Mouse (Mus musculus) kidney, adult 11 months (tissue): Measurements from ENCODE around the gene Bcas3.
A peak's percentile ranks its signal among the peaks of the same experiment; 100 is the strongest.

Source experiments
- DNase-seq: peaks from one replicate; pipeline ENCODE4 v3.0.0; 2022

Bcas3 gene

GRCm38 (mm10) chr11:85678666-85679065 lies 325.7 kb downstream of the Bcas3 start:
- no peak for DNase-seq

- DNase-seq, result no peak
These were observed 328.8 kb downstream of the Bcas3 start for GRCm38 (mm10) chr11:85681580-85682419.

- DNase-seq, result no peak
These were observed 332.0 kb downstream of the Bcas3 start for GRCm38 (mm10) chr11:85684981-85685380.

- no peak for DNase-seq
These were observed 335.0 kb downstream of the Bcas3 start for GRCm38 (mm10) chr11:85687816-85688439.

- no peak for DNase-seq
These were observed 335.5 kb downstream of the Bcas3 start for GRCm38 (mm10) chr11:85688440-85688838.

GRCm38 (mm10) chr11:85689226-85689625 lies 336.3 kb downstream of the Bcas3 start:
- no peak for DNase-seq

GRCm38 (mm10) chr11:85691285-85691684 lies 338.3 kb downstream of the Bcas3 start:
- DNase-seq, result no peak

GRCm38 (mm10) chr11:85695614-85696263 lies 342.8 kb downstream of the Bcas3 start:
- DNase-seq, result peak; percentile 61

- DNase-seq, result no peak
These were observed 343.8 kb downstream of the Bcas3 start for GRCm38 (mm10) chr11:85696491-85697398.

- no peak for DNase-seq
These were observed 344.5 kb downstream of the Bcas3 start for GRCm38 (mm10) chr11:85697468-85697867.

- no peak for DNase-seq
These were observed 345.3 kb downstream of the Bcas3 start for GRCm38 (mm10) chr11:85698242-85698641.

GRCm38 (mm10) chr11:85704062-85704748 lies 351.2 kb downstream of the Bcas3 start:
- DNase-seq, result no peak

GRCm38 (mm10) chr11:85706630-85707029 lies 353.7 kb downstream of the Bcas3 start:
- no peak for DNase-seq

GRCm38 (mm10) chr11:85707496-85707895 lies 354.5 kb downstream of the Bcas3 start:
- DNase-seq, result no peak

GRCm38 (mm10) chr11:85709147-85709546 lies 356.2 kb downstream of the Bcas3 start:
- DNase-seq, result no peak

- no peak for DNase-seq
These were observed 357.2 kb downstream of the Bcas3 start for GRCm38 (mm10) chr11:85710155-85710554.

GRCm38 (mm10) chr11:85712026-85712804 lies 359.2 kb downstream of the Bcas3 start:
- no peak for DNase-seq

GRCm38 (mm10) chr11:85712860-85713813 lies 360.2 kb downstream of the Bcas3 start:
- peak; percentile 73 for DNase-seq

GRCm38 (mm10) chr11:85713814-85714208 lies 360.8 kb downstream of the Bcas3 start:
- no peak for DNase-seq

GRCm38 (mm10) chr11:85714312-85714931 lies 361.5 kb downstream of the Bcas3 start:
- DNase-seq, result no peak
